Mouse (Mus musculus): Measurements from ENCODE around the gene Grb14. TPM values are rescaled to one million over a fixed set of nuclear protein-coding genes. Genes with fewer than 3 reads are reported as not detected.

Grb14 gene
- polyA plus RNA-seq, 1 experiment from 2014 or later, result 34.0 TPM

DNA sequence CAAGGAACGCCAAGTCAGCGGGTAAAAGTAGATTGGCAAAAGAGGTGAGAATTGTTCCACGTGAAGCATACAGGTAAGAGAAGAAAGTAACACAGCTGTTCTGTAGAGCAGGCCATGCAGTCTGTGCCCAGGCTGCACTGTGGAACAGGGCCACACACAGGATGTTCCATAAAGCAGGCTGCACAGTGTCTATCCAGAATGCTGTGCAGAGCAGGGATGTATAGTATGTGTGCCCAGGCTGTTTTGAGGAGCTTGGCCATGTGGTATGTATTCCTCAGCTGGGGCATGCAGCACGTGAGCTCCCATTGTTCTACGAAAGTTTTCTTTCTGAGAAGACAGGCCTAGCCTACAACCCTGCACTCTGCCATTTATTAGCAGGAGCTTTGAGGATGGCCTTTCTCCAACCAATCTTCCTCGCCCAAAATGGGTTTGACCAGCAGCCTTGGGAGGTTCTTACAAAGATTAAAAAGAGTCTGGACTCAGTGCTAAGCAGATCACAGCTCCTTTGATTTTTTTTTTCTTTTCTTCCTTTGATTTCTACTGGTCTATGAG lies 57.8 kb downstream of the Grb14 start:
- Histone ChIP-seq H3K9ac (ENCODE audit: low read depth, low read length) (no peak overlapping the region), H3K4me1 (replicated peaks; ENCODE audit: insufficient read depth, low read length) (no peaks in the 10 kb centered on the region), H3K4me2 (ENCODE audit: low read length) (no peak overlapping the region), H3K9me3 (replicated peaks; ENCODE audit: low read length) (no peaks in the 10 kb centered on the region), H3K36me3 (ENCODE audit: insufficient read depth, low read length) (no peaks in the 10 kb centered on the region), H3K27ac (no peak overlapping the region), H3K4me3 (replicated peaks; ENCODE audit: low read depth, low read length) (no peak overlapping the region), H3K27me3 (ENCODE audit: insufficient read depth, low read length) (no peaks in the 10 kb centered on the region)
- no peak for TF ChIP-seq CTCF (IDR thresholded peaks at IDR 0.05; ENCODE audit: low read depth)
- 84% methylated on average over 6 of the region's 6 CpGs for WGBS
- DNase-seq (ENCODE audit: low spot score) (no peak), ATAC-seq (replicated peaks; ENCODE audit: low FRiP score, low read depth) (no peak)

DNA sequence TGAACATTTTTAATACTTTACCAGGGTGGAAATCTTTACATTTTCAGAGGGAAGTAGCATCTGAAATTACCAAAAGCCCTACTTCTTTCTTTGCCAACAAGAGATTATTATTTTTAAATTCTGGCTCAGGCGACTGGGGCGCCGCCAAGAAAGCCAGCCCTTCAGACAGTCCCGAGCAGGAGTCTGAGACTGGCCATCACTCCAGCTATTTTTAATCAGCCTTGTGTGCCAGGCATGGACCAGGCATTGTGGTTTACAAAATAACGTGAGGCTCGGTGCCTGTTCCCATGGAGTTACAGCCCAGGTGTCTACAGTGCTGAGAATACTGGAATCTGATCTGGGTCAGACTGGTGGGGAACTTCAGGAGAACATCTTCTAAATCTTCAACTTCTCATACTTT lies 58.5 kb downstream of the Grb14 start:
- H3K27me3 ChIP-seq (ENCODE audit: insufficient read depth, low read length), result no peaks in the 10 kb centered on the region
- no peak for TF ChIP-seq CTCF (IDR thresholded peaks at IDR 0.05; ENCODE audit: low read depth)
- DNase-seq (ENCODE audit: low spot score), result no peak
- H3K4me2 ChIP-seq (ENCODE audit: low read length), result no peak overlapping the region
- WGBS, result 82% methylated on average over 6 of the region's 6 CpGs
- H3K27ac ChIP-seq, result no peak overlapping the region
- H3K36me3 ChIP-seq (ENCODE audit: insufficient read depth, low read length), result no peaks in the 10 kb centered on the region
- H3K4me3 ChIP-seq (replicated peaks; ENCODE audit: low read depth, low read length), result no peak overlapping the region
- no peak overlapping the region for H3K9ac ChIP-seq (ENCODE audit: low read depth, low read length)
- H3K9me3 ChIP-seq (replicated peaks; ENCODE audit: low read length), result no peaks in the 10 kb centered on the region
- ATAC-seq (replicated peaks; ENCODE audit: low FRiP score, low read depth), result no peak
- no peaks in the 10 kb centered on the region for H3K4me1 ChIP-seq (replicated peaks; ENCODE audit: insufficient read depth, low read length)

DNA sequence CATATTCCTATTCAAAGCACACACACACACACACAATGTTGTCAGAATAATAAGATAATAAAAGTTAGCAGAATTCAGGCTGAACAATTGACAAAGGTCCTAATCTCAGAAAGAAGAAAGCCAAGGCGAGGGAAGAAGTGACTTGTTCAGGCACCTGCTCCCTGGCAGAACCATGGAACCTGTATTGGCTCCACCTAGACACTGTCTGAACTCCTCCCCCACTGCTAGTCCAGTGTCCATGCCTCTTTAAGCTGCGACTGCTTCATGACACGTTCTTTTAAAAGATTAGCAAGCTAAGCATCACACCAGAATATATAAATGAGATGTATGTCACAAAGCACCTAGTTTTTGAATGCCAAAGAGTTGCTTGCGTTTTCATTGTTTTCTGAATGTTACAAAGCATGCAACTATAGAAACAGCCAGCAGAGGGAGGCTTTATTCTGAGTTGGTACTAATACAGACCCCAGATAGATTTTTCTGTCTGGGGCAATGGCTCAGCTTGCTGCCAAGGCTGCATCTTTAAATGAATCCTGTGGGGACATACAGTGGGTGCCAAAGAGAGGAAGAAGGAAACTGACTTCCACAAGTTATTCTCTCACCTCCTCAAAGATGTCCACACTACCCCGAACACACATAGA lies 59.4 kb downstream of the Grb14 start:
- H3K27me3 ChIP-seq (ENCODE audit: insufficient read depth, low read length), result no peaks in the 10 kb centered on the region

DNA sequence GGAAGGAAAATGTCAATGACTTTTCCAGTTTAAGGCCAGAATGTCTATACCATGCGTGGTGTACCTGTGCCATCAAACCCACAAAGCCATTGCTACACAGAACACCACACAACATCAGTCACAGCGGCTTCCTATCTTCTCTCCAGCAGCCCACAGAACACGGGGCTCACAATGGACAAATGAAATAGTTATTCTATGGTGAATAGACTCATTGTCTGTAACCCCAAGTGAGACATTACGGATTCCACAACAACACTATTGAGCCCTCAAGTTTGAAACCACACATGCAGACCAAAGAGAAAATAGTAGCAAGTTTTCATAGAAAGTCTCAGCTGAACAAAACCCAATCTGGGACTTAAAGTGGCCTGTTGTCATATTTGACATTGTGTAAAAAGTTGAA lies 62.6 kb downstream of the Grb14 start:
- no peak for ATAC-seq (replicated peaks; ENCODE audit: low FRiP score, low read depth)
- H3K9ac ChIP-seq (ENCODE audit: low read depth, low read length), result no peak overlapping the region
- H3K4me3 ChIP-seq (replicated peaks; ENCODE audit: low read depth, low read length), result no peak overlapping the region
- 83% methylated on average over 4 of the region's 4 CpGs for WGBS
- H3K27ac ChIP-seq, result no peak overlapping the region
- no peak for DNase-seq (ENCODE audit: low spot score)
- no peak overlapping the region for H3K4me2 ChIP-seq (ENCODE audit: low read length)
- no peaks in the 10 kb centered on the region for H3K36me3 ChIP-seq (ENCODE audit: insufficient read depth, low read length)
- H3K27me3 ChIP-seq (ENCODE audit: insufficient read depth, low read length), result no peaks in the 10 kb centered on the region
- H3K4me1 ChIP-seq (replicated peaks; ENCODE audit: insufficient read depth, low read length), result no peaks in the 10 kb centered on the region
- TF ChIP-seq CTCF (IDR thresholded peaks at IDR 0.05; ENCODE audit: low read depth), result no peak
- no peaks in the 10 kb centered on the region for H3K9me3 ChIP-seq (replicated peaks; ENCODE audit: low read length)

More for the DNA sequence above, 59.4 kb downstream of the Grb14 start:
- no peak overlapping the region for H3K4me2 ChIP-seq (ENCODE audit: low read length)
- no peak overlapping the region for H3K27ac ChIP-seq
- no peaks in the 10 kb centered on the region for H3K36me3 ChIP-seq (ENCODE audit: insufficient read depth, low read length)
- no peak overlapping the region for H3K4me3 ChIP-seq (replicated peaks; ENCODE audit: low read depth, low read length)
- WGBS, result 29% methylated on average over 5 of the region's 5 CpGs
- ATAC-seq (replicated peaks; ENCODE audit: low FRiP score, low read depth) (peak; percentile 67; the same call in 1 of the 2 replicates), DNase-seq (ENCODE audit: low spot score) (peak; percentile 74)
- peak; percentile 80 for TF ChIP-seq CTCF (IDR thresholded peaks at IDR 0.05; ENCODE audit: low read depth)
- no peaks in the 10 kb centered on the region for H3K9me3 ChIP-seq (replicated peaks; ENCODE audit: low read length)
- no peaks in the 10 kb centered on the region for H3K4me1 ChIP-seq (replicated peaks; ENCODE audit: insufficient read depth, low read length)
- H3K9ac ChIP-seq (ENCODE audit: low read depth, low read length), result no peak overlapping the region

GRCm38 (mm10) chr2:64961381-64961780 lies 63.4 kb downstream of the Grb14 start:
- H3K36me3 ChIP-seq (ENCODE audit: insufficient read depth, low read length), result no peaks in the 10 kb centered on the region
- H3K9ac ChIP-seq (ENCODE audit: low read depth, low read length), result no peak overlapping the region
- H3K4me1 ChIP-seq (replicated peaks; ENCODE audit: insufficient read depth, low read length), result no peaks in the 10 kb centered on the region
- WGBS, result 68% methylated on average over 3 of the region's 3 CpGs
- ATAC-seq (replicated peaks; ENCODE audit: low FRiP score, low read depth) (no peak), DNase-seq (ENCODE audit: low spot score) (peak; percentile 66)
- no peak overlapping the region for H3K4me2 ChIP-seq (ENCODE audit: low read length)
- TF ChIP-seq CTCF (IDR thresholded peaks at IDR 0.05; ENCODE audit: low read depth), result no peak
- H3K9me3 ChIP-seq (replicated peaks; ENCODE audit: low read length), result no peaks in the 10 kb centered on the region
- no peaks in the 10 kb centered on the region for H3K27me3 ChIP-seq (ENCODE audit: insufficient read depth, low read length)
- no peak overlapping the region for H3K27ac ChIP-seq
- H3K4me3 ChIP-seq (replicated peaks; ENCODE audit: low read depth, low read length), result no peak overlapping the region

- Histone ChIP-seq H3K4me2 (ENCODE audit: low read length) (no peak overlapping the region), H3K27ac (no peak overlapping the region), H3K9me3 (replicated peaks; ENCODE audit: low read length) (no peaks in the 10 kb centered on the region), H3K36me3 (ENCODE audit: insufficient read depth, low read length) (no peaks in the 10 kb centered on the region), H3K9ac (ENCODE audit: low read depth, low read length) (no peak overlapping the region), H3K27me3 (ENCODE audit: insufficient read depth, low read length) (no peaks in the 10 kb centered on the region), H3K4me1 (replicated peaks; ENCODE audit: insufficient read depth, low read length) (no peaks in the 10 kb centered on the region), H3K4me3 (replicated peaks; ENCODE audit: low read depth, low read length) (no peak overlapping the region)
- ATAC-seq (replicated peaks; ENCODE audit: low FRiP score, low read depth) (no peak), DNase-seq (ENCODE audit: low spot score) (no peak)
- WGBS, result 65% methylated on average over 4 of the region's 4 CpGs
- no peak for TF ChIP-seq CTCF (IDR thresholded peaks at IDR 0.05; ENCODE audit: low read depth)
Observed at GRCm38 (mm10) chr2:64959657-64960056, 65.1 kb downstream of the Grb14 start.

Data from kidney, postnatal 0 days (tissue).